Mouse (Mus musculus): Measurements from ENCODE around the gene Prmt3. TPM values are rescaled to one million over a fixed set of nuclear protein-coding genes. Genes with fewer than 3 reads are reported as not detected.

Prmt3 gene
- polyA plus RNA-seq (2012; rRNA removed), result 19.7 and 22.0 TPM in 2 replicates

DNA sequence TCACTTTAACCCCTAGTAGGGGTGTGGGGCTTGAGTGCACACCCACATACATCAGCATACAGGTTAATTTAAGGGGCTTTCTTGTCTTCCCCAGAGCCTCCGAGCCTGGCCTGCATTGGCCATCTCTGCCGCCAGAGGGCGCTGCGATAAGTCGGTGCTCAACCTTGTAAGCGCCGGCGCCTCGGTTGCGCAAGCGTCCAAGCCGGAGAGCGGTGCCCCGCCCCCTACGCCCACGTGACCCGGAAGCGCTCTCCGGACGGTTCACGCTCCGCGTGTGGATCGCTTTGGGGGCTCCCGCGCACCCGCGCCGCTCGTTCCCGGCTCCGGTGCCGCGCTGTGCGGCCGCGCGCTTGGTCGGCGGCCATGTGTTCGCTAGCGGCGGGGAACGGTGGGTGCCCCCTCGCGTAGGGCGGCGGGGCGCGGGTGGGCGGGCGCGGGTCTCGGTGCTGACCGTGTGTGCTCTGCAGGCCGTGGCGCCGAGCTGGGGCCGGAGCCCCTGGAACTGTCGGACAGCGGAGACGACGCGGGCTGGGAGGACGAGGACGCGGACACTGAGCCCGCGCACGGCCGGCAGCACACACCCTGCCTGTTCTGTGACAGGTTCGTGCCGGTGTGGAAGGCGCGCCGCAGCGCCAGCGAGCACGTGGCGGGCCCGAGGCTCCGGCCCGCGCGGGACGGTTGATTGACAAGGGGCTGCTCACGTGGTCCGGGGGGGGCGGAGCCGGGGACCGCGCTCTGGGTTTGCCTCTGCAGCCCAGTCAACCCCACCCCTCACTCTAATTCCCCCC, at the start of gene Prmt3:
Gene Prmt3, plus strand, starts transcription at position 233 of the 788 bp plus-strand sequence.
- peak; percentile 95 for DNase-seq (ENCODE audit: low spot score)

DNA sequence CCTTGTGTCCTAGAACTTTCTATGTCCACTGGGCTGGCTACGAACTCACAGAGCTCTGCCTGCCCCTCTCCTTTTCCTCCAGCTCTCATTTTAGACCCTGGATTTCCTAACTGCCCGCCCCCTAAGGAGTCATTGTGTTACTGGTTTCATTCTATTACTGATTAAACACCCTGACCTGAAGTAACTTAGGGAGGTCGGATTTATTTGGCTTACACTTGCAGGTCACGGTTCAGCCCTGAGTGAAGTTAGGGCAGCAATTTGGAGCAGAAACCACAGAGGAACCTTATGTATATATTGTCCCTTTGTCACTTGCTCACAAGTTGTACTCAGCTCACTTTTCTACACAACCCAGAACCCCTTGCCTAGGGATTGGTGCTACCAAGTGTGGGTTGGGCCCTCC, 43.8 kb upstream of the Prmt3 start:
- no peak for DNase-seq (ENCODE audit: low spot score)

DNA sequence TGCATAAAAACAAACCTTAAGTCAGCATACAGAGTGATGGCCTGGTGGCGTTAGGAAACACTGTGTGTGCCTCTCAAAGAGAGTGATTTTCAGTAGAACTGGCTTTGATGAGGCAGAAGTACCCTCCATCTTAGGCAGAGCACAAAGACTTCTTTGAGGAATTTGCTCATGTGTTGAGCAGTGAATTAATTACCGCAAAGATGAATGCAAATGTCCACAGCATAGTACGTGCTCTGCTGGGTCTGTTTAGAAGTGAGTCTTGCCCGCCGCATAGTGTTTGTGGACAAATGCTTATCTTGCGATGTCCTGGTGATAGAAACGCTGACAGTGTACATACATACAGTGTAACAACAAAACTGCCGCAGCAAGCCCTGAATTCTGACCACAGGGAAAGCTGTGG, 38.7 kb upstream of the Prmt3 start:
- no peak for DNase-seq (ENCODE audit: low spot score)

GRCm38 (mm10) chr7:49741474-49741873, 36.7 kb upstream of the Prmt3 start:
- no peak for DNase-seq (ENCODE audit: low spot score)

GRCm38 (mm10) chr7:49741923-49742322, 36.2 kb upstream of the Prmt3 start:
- DNase-seq (ENCODE audit: low spot score), result no peak

DNA sequence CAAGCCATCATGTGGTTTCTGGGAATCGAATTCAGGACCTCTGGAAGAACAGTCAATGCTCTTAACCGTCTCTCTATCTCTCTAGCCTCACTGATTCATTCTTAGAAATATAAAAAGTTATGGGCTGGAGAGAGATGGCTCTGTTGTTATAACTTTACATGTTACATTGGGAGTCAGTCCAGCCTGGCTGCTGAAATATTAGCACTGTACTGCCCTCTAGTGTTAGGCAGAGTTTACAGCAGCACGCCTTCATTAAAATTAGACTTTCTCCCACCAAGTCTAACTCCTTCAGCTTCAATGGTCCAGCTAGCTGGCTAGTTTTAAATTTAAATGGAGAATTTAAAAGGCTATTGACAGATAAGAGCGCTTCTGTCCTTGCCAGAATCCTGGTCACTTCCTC, 27.0 kb upstream of the Prmt3 start:
- no peak for DNase-seq (ENCODE audit: low spot score)

- DNase-seq (ENCODE audit: low spot score), result no peak
Observed at GRCm38 (mm10) chr7:49752730-49753506, 25.2 kb upstream of the Prmt3 start.

DNA sequence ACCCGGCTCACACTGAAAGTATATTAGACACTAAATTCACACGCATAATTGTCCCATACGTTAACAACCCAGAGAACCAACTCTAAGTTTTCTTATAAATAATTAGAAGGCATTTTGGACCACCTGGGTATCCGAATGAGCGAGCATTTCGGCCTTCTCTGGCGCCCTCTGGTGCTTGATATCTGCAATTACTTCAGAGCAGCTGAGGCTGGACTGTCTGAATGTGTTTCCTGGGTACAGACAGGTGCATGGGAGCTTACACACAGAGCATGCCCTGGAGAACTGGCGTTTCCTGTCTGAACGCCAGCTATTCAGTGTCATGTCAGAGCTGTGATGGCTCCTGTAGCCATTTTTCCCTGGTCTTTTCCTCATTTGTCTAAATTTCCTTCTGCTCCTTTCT, 23.4 kb upstream of the Prmt3 start:
- DNase-seq (ENCODE audit: low spot score), result no peak

DNA sequence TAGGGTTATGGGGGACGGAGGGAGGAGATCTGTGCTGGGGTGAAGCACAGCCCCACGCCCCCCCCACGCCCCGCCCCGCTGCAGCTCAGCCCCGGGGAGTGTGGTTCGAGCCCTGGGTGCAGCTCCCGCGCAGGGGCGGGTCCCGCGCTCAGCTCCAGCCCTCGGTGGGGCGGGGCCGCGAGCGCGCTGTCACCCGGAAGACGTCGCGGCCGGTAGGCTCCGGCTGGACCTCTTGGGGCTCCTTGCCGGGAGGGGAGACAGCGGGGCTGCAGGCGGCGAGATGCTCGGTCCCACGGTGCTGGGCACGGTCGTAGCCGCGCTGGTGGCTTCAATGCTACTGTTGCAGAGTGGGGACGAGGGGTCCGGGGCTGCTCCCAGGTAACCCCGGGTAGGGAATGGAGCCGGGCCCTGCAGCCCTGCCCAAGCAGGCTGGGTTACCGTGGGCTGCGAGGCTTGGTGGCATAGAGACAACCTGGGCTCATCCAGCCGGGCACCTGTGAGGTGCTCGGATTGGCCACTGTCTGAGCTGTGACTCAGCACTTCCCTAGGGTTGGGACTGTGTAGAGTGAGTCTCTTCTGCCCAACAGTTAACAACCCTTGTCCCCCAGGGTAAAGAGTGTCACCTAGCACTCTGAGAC, 19.1 kb upstream of the Prmt3 start, which contains the start of gene Htatip2:
Gene Htatip2, plus strand, starts transcription at position 182 of the 638 bp plus-strand sequence.
- peak; percentile 51 for DNase-seq (ENCODE audit: low spot score)

DNA sequence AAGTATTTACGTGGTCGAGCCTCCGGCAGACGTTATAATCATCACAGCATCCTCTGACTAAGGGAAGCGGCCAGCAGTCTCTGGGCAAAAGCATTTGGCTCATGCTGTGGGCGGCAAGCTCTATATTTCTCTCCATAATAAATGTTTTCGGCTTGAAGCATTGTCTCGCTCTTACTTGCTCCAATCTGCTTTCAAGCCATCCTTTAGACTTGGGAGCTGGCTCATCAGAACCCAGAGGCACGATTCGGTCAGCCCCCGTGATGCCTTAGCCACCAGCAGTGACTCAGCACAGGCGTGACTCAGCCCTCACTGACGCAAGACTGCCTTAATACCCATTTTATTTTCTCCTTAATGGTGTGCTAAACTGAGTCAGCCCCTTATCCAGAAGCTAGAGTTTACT, 15.5 kb upstream of the Prmt3 start:
- DNase-seq (ENCODE audit: low spot score), result no peak

DNA sequence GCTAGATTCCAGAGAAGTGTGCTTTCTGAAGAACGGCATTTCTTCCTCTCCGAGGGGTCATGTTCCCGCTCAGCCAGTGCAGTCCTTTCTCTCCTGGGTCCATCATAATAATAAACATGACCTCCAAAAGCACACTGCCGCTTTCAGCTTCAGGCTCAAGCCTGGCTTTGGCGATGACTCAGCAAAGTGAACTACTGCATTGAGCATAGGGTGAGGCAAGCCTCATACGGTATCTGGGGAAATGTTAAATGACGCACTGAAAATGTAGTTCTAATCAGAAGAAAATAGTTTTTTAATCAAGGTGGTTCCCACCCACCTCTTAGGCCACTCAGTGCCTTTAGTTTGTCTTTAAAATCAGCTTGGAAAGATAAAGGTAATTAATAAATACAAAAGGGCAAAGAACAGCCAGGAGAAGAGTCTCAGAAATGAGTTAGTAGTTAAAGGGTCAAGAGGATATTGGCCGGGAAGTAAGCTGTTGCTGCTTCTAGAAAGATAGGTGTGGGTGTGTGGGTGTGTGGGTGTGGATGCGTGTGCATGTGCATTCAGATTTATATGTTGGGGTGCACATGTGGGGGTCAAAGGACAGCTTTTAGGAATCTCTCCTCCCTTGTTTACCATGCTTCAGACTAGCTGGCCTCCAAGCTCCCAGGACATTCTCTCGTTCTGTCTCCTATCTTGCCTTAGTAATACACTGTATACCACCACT, 14.0 kb upstream of the Prmt3 start:
- DNase-seq (ENCODE audit: low spot score), result no peak

DNA sequence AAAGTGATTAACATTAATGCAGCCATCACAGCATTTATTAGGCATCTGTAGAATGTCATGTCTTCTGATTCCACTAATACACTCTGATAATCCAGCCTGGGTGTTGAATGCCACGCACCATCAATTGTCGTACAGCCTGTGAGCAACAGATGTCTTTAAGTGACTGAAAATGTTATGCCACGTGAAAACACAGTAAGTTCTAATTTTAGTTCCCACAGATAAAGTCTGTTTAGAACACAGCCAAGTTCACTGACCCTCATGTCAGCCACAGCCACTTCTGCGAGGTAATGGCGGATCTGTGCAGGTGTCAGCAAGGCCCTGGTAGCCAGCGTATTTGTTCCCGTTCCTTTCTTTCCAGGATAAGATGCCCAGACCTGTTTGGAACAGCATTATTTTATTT, 12.0 kb upstream of the Prmt3 start:
- no peak for DNase-seq (ENCODE audit: low spot score)

DNA sequence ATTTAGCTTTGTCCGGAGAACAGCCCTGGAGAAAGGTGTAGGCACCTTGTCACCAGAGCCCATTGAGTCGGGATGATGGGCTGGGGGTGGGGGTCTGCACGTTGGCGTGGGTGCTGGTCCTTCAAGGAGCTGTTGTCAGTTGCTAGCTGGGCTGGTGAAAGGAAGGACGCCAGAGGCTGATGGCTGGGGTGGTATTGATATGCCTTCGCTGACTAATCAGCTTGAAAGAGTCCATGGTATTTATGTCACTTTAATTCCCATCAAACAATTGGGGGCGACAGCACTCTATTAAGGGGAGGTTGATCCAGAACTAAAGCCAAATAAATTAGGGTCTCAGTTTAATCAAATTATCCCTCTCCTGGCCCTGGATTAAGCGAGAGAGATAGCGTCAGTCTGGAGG, 9.6 kb upstream of the Prmt3 start:
- DNase-seq (ENCODE audit: low spot score), result no peak

DNA sequence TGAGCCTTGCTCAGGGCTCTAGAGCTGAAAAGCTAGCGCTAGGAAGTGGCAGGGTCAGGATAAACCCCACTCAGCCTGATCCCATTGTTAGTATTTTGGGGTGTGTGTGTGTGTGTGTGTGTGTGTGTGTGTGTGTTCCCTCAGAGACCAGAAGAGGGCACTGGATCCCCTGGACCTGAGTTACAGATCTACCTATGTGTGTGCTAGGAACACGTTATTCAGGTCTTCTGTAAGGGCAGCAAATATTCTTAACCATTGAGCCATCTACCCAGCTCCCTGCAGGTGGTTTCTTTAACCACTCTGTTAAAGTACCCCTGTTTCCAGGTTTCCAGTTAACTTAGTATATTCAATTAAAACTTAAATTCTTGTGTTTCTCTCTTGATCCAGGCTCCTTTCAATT, 3.8 kb upstream of the Prmt3 start:
- no peak for DNase-seq (ENCODE audit: low spot score)

DNA sequence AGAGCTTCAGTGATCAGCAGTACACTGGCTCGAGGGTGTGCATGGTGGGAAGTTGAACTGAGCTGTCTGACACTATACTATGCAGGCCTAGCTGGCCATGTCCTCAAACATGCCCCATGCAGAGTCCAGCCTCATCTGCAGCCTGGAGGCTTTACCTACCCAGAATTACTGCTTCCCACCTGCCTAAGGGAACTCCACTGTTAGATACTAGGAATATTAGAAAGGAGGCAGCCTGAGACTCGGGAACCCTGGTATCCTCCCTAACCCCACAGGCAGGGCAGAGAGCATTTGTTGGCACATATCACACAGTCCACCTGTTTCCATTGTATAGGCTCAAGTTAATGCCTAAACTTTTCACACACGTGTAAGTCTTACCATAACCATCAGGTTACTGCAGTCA, 561 bp upstream of the Prmt3 start:
- no peak for DNase-seq (ENCODE audit: low spot score)

DNA sequence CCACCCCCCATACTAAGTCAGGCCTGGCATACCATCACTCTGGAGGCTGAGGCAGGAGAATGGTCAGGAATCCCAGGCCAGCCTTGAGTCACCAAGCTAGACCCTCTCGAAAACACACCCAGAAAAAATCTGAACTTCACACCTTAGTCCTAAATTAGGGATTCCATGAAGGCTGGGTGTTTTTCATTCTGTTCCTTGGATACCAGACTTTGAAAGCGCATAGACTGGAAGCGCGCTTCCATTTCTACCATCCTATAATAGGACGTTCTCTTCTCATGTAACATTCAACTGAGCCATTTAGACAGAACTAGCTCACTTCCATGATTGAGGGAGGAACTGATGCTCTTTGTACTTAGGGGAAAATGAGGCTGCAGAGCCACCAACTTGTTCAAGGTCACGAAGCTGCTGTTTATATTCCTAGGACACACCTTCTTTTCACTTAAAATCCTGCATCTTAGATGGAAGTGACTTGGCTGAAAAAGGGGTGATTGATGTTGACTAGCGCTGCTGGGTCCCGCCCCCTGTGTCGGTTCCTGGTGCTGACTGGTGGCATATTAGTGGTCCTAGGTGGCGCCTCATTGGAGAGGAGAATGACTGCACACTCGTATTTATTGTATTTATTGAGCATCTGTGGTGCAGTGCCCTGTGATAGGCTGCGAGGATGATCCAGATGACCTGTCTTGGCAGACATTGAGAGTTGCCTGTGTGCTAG, 914 bp downstream of the Prmt3 start:
- no peak for DNase-seq (ENCODE audit: low spot score)

DNA sequence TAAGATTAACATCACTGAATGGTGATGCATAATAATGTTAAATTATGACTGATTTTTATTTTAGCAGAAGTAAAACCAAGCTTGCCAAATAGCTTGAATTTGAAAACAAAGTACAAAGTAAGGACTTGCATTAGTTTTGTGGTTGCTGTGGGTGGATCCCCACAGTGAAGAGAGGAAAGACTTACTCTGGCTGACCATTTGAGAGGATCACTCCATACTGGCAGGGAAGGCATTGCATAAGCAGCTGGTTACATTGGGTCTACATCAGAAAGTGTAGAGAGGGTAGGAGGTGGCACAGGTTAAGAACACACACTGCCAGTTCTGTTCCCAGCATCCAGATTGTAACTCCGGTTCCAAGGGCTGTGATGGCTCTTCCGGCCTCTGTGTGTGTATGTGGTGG, 4.9 kb downstream of the Prmt3 start:
- DNase-seq (ENCODE audit: low spot score), result no peak

DNA sequence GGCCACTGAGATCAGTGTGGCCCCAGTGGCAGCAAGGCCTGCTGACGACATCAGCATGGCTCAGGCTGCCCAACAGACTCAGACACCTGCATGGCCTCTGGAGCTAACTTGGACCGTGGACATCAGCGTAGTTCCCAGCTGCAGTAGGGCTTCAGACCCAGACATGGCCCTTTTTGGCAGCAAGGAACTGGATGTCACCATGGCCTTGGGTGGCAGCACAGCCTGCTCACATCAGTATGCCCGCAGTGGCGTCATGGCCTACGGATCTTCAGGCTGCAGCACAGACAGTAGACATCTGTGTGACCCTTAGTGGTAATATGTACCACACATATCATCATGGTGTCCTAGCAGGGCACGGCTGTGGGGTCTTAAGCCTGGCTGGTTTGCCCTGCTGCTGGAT, 7.0 kb downstream of the Prmt3 start:
- DNase-seq (ENCODE audit: low spot score), result no peak

- peak; percentile 38 for DNase-seq (ENCODE audit: low spot score)
Observed at GRCm38 (mm10) chr7:49786618-49787382, 8.7 kb downstream of the Prmt3 start.

DNA sequence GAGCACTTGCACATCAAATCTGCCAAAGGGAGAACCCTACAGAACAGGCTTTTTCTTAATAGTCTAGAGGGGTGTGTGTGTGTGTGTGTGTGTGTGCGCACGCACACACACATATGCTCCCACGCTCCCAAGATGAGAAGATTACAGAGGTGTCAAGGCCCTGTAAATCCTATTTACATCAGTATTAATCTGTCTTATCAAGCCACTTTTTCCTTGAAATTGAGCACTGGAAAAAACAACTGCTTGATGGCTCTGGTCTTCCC, 9.2 kb downstream of the Prmt3 start:
- no peak for DNase-seq (ENCODE audit: low spot score)

DNA sequence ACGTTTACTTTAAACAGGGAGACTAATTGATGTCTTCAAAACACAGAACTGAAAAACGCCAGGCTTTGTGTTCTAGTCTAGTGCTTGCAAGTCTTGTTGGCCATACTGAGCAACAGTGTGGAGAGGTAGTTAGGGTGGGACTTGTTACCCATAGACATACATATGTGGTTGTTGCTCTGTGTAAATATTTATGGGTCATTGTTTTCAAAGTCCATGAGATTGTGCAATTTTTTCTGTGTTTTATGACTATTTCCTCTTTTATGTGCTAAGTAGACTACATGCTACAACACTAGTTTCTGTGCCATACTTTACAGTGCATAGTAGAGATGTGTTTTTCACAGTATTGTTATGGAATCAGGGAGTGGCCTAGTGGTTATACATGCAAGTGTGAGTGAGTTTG, 16.2 kb downstream of the Prmt3 start:
- DNase-seq (ENCODE audit: low spot score), result no peak

Data from urinary bladder, adult 2 months (tissue).